Mouse (Mus musculus) heart, postnatal 0 days (tissue): ENCODE results near the gene Gse1. TPM values are rescaled to one million over a fixed set of nuclear protein-coding genes. Genes with fewer than 3 reads are reported as not detected.

Experiments
- ATAC-seq: fragments of 200-750 bp; cut with Nextera tagmentation; 2 replicates; pipeline ENCODE4 v1.8.0; 2017; ENCODE audit warnings: low read depth, moderate number of reproducible peaks, moderate library complexity; ENCODE audit not compliant: insufficient read depth
- DNase-seq: peaks from one replicate; pipeline ENCODE4 v3.0.0-alpha.2; 2016; ENCODE audit warnings: low spot score
- H3K27ac ChIP-seq: fragments of 300-500 bp; sonication (generic); 2 replicates; pipeline ENCODE4 v1.5.1; 2014; ENCODE audit warnings: low read depth, mild to moderate bottlenecking
- H3K27me3 ChIP-seq: fragments of 300-500 bp; sonication (generic); 2 replicates; pipeline ENCODE4 v1.6.1; 2014; ENCODE audit warnings: low read length, mixed read lengths; ENCODE audit not compliant: control insufficient read depth, insufficient read depth
- H3K36me3 ChIP-seq: fragments of 300-500 bp; sonication (generic); replicated peaks from 2 replicates; pipeline ENCODE4 v1.6.1; 2014; ENCODE audit warnings: low read length, mixed read lengths; ENCODE audit not compliant: control insufficient read depth, insufficient read depth
- H3K4me1 ChIP-seq: fragments of 300-500 bp; sonication (generic); 2 replicates; pipeline ENCODE4 v1.6.1; 2014; ENCODE audit warnings: antibody characterized with exemption; ENCODE audit not compliant: control insufficient read depth, insufficient read depth
- H3K4me2 ChIP-seq: fragments of 300-500 bp; sonication (generic); 2 replicates; pipeline ENCODE4 v1.6.1; 2014; ENCODE audit warnings: low read depth, mild to moderate bottlenecking, low read length, moderate library complexity
- H3K4me3 ChIP-seq: fragments of 300-500 bp; sonication (generic); 2 replicates; pipeline ENCODE4 v1.5.1; 2014; ENCODE audit warnings: low read depth, low read length
- H3K9ac ChIP-seq: fragments of 300-500 bp; sonication (generic); replicated peaks from 2 replicates; pipeline ENCODE4 v1.6.1; 2014; ENCODE audit warnings: low read depth, low read length, mixed read lengths
- H3K9me3 ChIP-seq: fragments of 300-500 bp; sonication (generic); replicated peaks from 2 replicates; pipeline ENCODE4 v1.6.1; 2016; ENCODE audit warnings: low read length; ENCODE audit not compliant: control insufficient read depth
- CTCF ChIP-seq: IDR thresholded peaks from 2 replicates; pipeline ENCODE4 v1.5.1; 2016; ENCODE audit warnings: antibody characterized with exemption, control low read depth, low read depth
- EP300 ChIP-seq: IDR thresholded peaks from 2 replicates; pipeline ENCODE4 v1.6.1; 2016; ENCODE audit warnings: antibody characterized with exemption, low read depth
- WGBS: fragments of 180-500 bp; shearing (Covaris S2); extraction: QIAGEN DNeasy Blood & Tissue Kit; methylation state at CpG from one replicate; pipeline ENCODE4 v1.1.7; 2014; 5-methylcytosine and 5-hydroxymethylcytosine counted together
- polyA plus RNA-seq: library from polyadenylated mRNA; unstranded; fragments of >200 nt; fragmentation: Nextera tagmentation; extraction: Ambion mirVana; gene quantifications from 2 replicates; pipeline ENCODE4 v1.2.1, GENCODE M21; 2015
- total RNA-seq: library from RNA; depleted of rRNA; stranded (reverse); fragments of >200 nt; gene quantifications from 2 replicates; pipeline ENCODE4 v1.2.3, GENCODE M21; 2014; ENCODE audit warnings: low replicate concordance

Gse1 gene
- total and polyA plus RNA-seq, 2 experiments from 2014 or later: 5.4 to 18.7 TPM

- Histone ChIP-seq H3K4me3 (no peak overlapping the region), H3K27ac (no peak overlapping the region), H3K9me3 (no peaks in the 10 kb centered on the region), H3K4me2 (peak overlapping the region; percentile 97), H3K27me3 (peaks cover 7% of the 10 kb centered on the region; the same call in 1 of the 2 replicates), H3K9ac (no peak overlapping the region), H3K4me1 (peaks cover 53% of the 10 kb centered on the region), H3K36me3 (no peaks in the 10 kb centered on the region)
- DNase-seq (no peak), ATAC-seq (no peak)
- WGBS: 50% methylated on average over 4 of the region's 4 CpGs
- no peak for TF ChIP-seq EP300
- no peak for TF ChIP-seq CTCF
Observed at GRCm38 (mm10) chr8:120232398-120232797, 4.1 kb downstream of the Gse1 start.

- DNase-seq (no peak), ATAC-seq (no peak)
- H3K4me2 ChIP-seq: peak overlapping the region; percentile 97
- no peaks in the 10 kb centered on the region for H3K36me3 ChIP-seq
- H3K4me3 ChIP-seq: 0 out of 2 replicates have a peak overlapping the region, but pooled peaks have one; percentile 8
- no peak for TF ChIP-seq EP300
- no peak for TF ChIP-seq CTCF
- peaks cover 7% of the 10 kb centered on the region; the same call in 1 of the 2 replicates for H3K27me3 ChIP-seq
- H3K9ac ChIP-seq: no peak overlapping the region
- no peaks in the 10 kb centered on the region for H3K9me3 ChIP-seq
- H3K27ac ChIP-seq: no peak overlapping the region
- 50% methylated on average over 13 of the region's 13 CpGs for WGBS
- H3K4me1 ChIP-seq: peaks cover 53% of the 10 kb centered on the region
Observed at GRCm38 (mm10) chr8:120232913-120233312, 4.7 kb downstream of the Gse1 start.

GRCm38 (mm10) chr8:120234457-120234856, 6.2 kb downstream of the Gse1 start:
- peaks cover 48% of the 10 kb centered on the region for H3K4me1 ChIP-seq

GRCm38 (mm10) chr8:120234866-120235265, 6.6 kb downstream of the Gse1 start:
- no peak overlapping the region for H3K4me3 ChIP-seq
- no peak overlapping the region for H3K4me2 ChIP-seq
- WGBS: 58% methylated on average over 8 of the region's 8 CpGs
- peaks cover 44% of the 10 kb centered on the region for H3K4me1 ChIP-seq
- 0 out of 2 replicates have a peak, but pooled peaks cover 5% of the 10 kb centered on the region for H3K27me3 ChIP-seq
- TF ChIP-seq CTCF (no peak), EP300 (no peak)
- H3K27ac ChIP-seq: no peak overlapping the region
- DNase-seq (no peak), ATAC-seq (no peak)
- no peaks in the 10 kb centered on the region for H3K9me3 ChIP-seq
- no peaks in the 10 kb centered on the region for H3K36me3 ChIP-seq
- H3K9ac ChIP-seq: no peak overlapping the region

More at GRCm38 (mm10) chr8:120234457-120234856, 6.2 kb downstream of the Gse1 start:
- ATAC-seq: no peak
- no peak for TF ChIP-seq CTCF
- TF ChIP-seq EP300: no peak
- H3K9me3 ChIP-seq: no peaks in the 10 kb centered on the region
- H3K27me3 ChIP-seq: peaks cover 7% of the 10 kb centered on the region; the same call in 1 of the 2 replicates
- DNase-seq: no peak
- no peak overlapping the region for H3K4me3 ChIP-seq
- H3K4me2 ChIP-seq: no peak overlapping the region
- H3K9ac ChIP-seq: no peak overlapping the region
- 48% methylated on average over 12 of the region's 12 CpGs for WGBS
- H3K27ac ChIP-seq: no peak overlapping the region
- no peaks in the 10 kb centered on the region for H3K36me3 ChIP-seq

GRCm38 (mm10) chr8:120243222-120243621, 15.0 kb downstream of the Gse1 start:
- ATAC-seq: no peak
- no peak for DNase-seq

GRCm38 (mm10) chr8:120243916-120244451, 15.7 kb downstream of the Gse1 start:
- no peak overlapping the region for H3K27ac ChIP-seq
- H3K36me3 ChIP-seq: no peaks in the 10 kb centered on the region
- H3K9ac ChIP-seq: no peak overlapping the region
- no peak overlapping the region for H3K4me2 ChIP-seq
- H3K4me1 ChIP-seq: no peaks in the 10 kb centered on the region
- DNase-seq (no peak), ATAC-seq (no peak)
- no peak overlapping the region for H3K4me3 ChIP-seq
- no peaks in the 10 kb centered on the region for H3K9me3 ChIP-seq
- no peaks in the 10 kb centered on the region for H3K27me3 ChIP-seq
- 93% methylated on average over 5 of the region's 5 CpGs for WGBS
- TF ChIP-seq CTCF: no peak
- no peak for TF ChIP-seq EP300

More at GRCm38 (mm10) chr8:120243222-120243621, 15.0 kb downstream of the Gse1 start:
- no peak for TF ChIP-seq CTCF
- no peak for TF ChIP-seq EP300
- 82% methylated on average over 4 of the region's 4 CpGs for WGBS
- no peaks in the 10 kb centered on the region for H3K4me1 ChIP-seq
- no peaks in the 10 kb centered on the region for H3K36me3 ChIP-seq
- H3K27ac ChIP-seq: no peak overlapping the region
- H3K4me3 ChIP-seq: no peak overlapping the region
- no peak overlapping the region for H3K9ac ChIP-seq
- no peak overlapping the region for H3K4me2 ChIP-seq
- H3K27me3 ChIP-seq: no peaks in the 10 kb centered on the region
- H3K9me3 ChIP-seq: no peaks in the 10 kb centered on the region
